Mouse (Mus musculus) gastrocnemius, postnatal 36 days (tissue): ENCODE measurements around the gene Ccdc188. TPM values are rescaled to one million over a fixed set of nuclear protein-coding genes. Genes with fewer than 3 reads are reported as not detected.
A peak's percentile ranks its signal among the peaks of the same experiment; 100 is the strongest.

Source experiments
- DNase-seq, 2 experiments: peaks; one replicate each; pipeline ENCODE4 v3.0.0; 2022
- intact Hi-C: fragments of 180-260 bp; cut with DNase I; formaldehyde crosslinking; loops from one replicate; pipeline ENCODE4 v1.15.1; 2025
- total RNA-seq, 2 experiments: library from RNA; stranded (reverse); gene quantifications; 2 replicates each; pipeline ENCODE4 v1.2.3; 2021

Gene Ccdc188
- total RNA-seq, 2 experiments from 2014 or later, result not detected

DNA sequence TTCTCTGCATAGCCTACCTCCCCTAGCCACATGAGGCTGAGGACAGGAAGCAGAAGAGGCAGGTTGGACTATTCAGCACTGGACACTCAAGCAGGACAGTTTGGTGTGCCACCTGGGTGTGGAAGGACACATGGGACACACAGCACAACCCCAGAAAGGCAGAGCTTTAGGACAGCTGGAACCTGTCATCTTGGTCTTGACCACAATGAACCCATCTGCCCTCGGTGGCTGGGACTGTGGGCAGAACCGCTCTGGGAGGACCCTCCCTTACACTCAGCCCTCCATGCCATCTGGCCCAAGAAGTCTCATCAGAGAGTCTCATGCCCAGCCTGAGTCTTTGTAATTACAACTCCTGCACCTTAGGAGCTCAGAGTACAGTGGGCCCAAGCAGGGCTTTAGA lies 17.6 kb upstream of the Ccdc188 start:
- no peak for DNase-seq
- intact Hi-C loops, result no loop called here

DNA sequence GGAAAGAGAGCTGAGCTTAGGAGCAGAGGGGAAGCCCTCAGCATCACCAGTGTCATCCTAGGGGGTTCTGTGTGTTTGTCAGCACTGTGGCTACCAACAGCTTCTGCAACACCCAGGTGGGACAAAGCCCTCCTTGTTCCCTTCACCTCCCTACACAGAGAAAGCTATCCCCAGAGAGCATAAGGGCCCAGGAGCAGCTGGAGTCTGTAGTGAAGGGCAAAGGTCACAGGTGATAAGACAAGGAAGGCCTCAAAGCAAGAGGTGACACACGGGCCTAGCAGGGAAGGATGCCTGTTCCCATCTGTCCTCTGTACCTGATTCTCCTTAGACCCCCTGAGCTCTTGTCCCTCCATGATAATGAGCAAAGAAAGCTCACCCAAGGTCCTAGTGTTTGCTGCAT lies 16.1 kb upstream of the Ccdc188 start:
- no peak for DNase-seq
- intact Hi-C loops, result no loop called here

DNA sequence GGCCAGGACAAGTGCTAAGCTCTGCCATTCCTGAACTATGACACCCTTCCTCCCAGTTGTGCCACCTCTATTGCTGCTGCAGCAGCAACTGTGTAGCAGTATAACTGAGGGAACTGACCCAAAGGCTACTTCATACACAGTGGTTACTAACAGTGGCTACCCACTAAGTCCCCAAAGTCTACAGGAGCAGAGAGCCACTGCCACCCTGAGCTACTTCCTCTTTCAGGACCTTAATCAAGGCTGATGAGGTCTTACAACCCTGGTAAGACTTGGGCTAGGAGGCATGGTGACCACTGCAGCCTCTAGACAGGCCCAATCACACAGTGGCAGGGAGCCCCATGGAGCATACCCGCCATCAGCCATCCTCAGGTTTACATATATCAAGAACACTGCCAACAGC lies 15.6 kb upstream of the Ccdc188 start:
- intact Hi-C loops, result no loop called here
- DNase-seq, result no peak

DNA sequence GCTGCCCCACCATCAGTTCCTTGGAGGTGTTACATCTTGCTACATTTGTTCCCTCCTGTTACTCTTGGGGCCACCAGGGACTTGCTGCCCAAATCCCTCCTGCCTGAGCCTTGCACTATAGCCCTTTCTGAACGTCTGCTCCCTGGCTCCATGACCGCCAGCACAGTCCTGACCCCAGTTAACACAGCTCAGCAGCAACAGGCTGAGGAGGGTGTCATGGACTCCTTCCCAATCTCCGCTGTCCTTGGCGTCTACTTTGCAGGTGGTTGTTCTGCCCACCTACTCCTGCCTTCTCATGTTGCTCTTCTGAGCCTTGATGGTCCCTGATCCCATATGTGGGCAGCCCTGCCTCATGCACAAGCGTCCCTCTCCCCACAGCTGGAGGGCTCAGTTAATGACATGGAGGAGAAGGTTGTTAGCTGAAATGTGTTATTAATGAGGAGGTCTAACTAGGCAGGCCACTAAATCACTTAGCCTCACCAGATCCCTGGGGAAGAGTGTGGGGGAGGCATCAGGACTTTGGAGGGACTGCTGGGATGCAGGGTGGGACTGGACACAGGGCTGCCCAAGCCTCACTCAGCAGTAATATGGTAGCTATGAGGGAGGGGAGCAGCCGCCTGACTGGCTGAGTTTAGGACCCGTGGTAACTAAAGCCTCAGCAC lies 14.1 kb upstream of the Ccdc188 start:
- intact Hi-C loops, result no loop called here
- DNase-seq, result no peak

DNA sequence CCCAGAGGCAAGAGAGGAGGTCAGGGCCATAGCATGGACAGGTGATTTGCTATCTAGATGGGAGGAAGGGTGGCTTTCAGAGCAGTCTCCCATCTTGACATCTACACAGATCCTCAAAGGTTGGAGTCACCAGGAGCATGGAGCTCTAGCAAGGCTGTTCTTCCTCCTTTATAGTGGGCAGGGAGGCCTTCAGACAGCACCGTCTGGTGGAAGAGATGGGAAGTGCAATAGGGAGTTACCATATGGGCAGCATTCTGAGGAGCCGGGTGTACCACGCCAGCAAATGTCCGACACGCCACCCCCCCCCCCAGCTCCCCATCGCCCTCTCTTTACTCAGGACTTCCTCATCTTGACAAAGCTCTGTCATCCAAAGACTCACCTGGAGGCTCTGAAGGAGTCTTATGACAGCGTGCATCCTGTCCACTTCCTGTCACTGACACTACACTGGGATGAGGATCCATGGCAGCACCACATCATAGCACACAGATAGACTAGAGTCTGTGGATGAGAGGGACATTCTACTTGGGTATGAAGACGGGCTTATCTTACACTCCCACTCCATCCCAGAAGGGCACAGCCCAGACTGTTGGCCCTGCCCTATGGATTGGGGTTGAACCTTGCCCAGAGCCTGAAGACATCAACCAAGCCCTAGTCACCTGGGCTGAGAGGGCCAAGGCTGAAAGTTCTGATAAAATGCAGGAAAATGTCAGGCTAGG lies 6.8 kb upstream of the Ccdc188 start:
- DNase-seq, result peak in 1 of 2 experiments; percentile 54
- intact Hi-C loops, result loop anchor here (2.0 to 5.0 kb wide), 2 partner anchors 34 to 159 kb away; partner anchors contain the start of gene Dgcr6

DNA sequence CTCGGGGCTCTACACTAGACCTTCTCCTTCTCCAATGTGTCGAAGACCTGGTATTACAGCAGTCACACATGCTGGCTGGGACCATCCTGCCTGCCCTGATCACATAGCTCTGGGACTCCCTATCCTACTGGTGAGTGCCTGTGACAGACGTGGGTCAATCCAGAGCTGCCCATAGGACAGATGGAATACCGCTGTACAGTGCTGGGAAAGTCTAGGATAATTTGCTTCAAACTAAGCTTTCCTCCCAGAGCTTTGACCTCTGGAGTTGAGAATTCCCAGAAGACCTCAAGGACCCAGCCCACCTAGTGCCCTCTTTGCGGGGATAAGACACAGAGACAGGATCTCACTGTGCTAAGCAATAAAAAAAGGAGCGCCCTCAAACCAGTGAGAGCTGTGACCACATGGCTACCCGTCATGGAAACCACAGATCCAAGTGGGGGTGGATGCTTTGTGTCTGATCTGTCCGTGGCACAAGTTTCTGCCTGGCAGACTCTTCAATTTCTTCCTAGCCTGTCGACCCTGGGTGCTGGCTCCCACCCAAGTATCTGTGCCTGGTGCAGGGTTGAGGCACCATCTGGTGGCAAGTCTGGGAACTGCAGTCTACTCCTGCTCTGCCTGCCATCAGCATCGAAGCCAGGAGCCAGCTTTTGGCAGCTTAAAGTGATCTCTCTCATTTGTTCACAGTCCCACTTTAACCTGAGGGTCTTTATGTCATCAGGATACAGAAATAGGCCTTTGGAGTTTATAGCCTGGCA lies 6.1 kb upstream of the Ccdc188 start:
- intact Hi-C loops, result loop anchor here (1.0 to 5.0 kb wide), 3 partner anchors 35 to 159 kb away; partner anchors contain the start of gene Dgcr6
- DNase-seq, result peak; percentile 78 to 85

DNA sequence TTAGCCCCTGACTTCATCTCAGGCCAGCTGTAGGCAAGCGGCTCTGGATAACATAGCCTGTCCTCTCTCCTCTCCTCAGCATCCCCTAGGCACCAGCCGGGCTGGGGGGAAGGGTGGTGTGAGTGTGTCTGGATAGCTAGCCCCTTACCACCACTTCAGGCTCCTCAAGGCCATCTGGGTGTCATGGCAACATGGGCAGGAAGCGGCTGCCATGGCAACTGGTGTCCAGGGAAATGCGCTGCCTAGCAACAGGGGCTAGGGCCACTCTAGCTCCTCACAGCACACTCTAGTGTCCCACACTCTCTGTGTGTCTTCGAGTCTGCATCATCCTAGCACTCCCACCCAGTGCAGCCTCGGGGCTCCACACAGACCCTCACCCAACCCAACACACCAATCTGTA lies 4.0 kb upstream of the Ccdc188 start:
- DNase-seq, result no peak
- intact Hi-C loops, result loop anchor here (5.0 kb wide), 1 partner anchor 161 kb away; the partner anchor contains the start of gene Dgcr6

DNA sequence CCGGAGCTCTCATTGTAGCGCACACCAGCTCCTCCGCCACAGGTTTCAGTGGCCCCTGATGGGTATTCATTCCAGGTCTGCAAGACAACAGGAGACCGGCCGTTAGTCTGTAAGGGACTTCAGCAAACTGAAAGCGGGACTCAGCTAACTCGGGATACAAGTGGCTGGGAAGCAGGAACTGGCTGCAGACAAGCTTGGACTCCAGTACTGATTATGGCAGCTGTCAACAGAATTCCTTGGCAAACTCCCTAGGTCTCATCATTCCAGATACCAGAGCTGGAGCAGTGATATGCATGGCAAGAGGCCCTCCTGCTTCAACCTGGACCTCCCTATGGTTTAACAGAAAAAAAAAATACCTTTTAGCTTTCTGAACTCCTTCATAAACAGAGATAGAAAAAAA lies 2.8 kb upstream of the Ccdc188 start:
- intact Hi-C loops, result loop anchor here (5.0 kb wide), 1 partner anchor 163 kb away; the partner anchor contains the start of gene Dgcr6
- no peak for DNase-seq

DNA sequence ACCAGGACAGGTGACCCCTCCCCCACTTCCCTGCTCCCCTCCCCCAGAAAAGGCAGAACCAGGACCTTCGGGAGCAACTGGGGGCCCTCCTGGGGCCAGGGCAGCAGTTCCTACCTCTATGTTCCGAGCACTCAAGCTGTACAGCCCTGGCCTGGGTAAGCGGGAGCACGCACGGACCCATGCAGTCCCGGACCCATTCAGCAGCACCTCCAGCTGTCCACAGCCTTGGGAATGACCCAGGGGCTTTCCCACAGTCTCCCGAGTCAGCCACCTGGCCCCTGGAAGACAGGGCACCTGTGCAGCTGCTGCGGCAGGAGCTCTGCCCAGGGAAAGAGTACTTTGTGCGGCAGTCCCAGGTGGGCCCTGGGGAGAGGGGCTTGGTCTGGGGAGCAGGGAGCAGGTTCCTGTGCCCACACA lies 909 bp downstream of the Ccdc188 start:
- DNase-seq, result no peak
- intact Hi-C loops, result no loop called here

DNA sequence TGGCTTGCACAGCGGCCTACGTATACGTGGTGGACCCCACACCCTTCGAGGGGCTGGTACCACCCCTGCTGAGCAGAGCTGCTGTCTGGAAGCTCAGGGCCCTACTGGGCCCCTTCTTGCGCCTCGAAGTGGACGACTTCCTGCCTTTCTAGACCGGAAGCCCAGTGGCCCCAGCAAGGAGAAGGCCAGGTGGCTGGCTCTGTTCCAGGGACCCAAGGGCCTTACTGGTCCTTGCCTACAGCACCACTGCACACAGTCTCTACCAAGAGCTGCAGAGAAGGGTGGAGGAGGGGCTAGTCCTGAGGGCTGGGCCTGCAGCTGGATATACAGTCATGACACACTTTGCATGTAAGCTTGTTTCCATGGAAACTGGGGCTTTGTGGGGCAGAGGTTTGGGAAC lies 2.3 kb downstream of the Ccdc188 start:
- intact Hi-C loops, result no loop called here
- no peak for DNase-seq

DNA sequence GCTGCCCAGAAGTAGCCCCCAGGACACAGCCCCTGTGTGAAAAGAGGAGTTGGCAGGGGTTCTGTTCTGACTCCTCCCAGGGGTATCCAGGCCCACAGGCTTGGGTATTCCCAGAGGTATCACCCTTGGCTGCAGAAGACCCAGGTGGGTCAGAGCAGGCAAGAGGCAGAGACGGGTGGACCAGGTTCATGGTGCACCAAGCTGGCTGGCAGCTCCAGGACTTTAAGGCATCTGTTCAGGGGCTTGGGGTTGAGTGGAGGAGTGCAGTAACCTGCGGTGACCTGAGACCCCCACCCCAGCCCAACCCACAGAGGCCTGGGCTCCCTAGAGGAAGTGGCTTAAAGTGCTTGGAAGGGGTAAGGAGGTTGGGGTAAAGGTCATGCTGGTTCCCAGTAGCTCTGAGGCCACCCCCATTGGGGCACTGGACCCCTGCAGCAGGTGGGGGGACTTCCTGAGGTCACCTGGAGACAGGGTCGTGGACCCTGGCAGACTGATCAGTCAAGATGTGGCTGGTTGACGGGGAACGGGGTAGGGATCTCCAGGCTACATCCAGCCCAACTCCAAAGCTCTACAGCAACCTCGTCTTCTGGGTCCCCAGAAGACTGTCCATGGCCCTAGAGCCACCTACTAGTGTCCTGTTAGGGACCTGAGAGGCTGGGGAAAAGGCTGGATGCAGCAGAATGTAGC lies 3.3 kb downstream of the Ccdc188 start:
- DNase-seq, result no peak
- intact Hi-C loops, result no loop called here

DNA sequence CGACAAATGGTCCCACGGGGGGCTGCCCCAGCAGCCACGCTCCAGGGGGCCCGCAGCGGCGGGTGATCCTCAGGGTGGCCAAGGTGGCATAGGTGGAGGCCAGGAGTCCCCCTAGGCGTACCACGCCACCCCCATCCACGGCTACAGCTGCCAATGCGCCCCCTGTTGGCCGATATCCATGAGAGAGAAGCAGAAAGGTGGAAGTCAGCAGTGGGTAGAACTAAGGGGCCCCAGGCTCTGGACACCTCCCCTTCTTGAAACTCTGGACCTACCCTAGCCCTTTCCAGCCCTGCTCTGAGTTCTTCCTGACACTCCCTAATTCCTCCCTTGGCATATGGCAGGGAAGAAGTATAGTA lies 3.8 kb downstream of the Ccdc188 start:
- intact Hi-C loops, result no loop called here
- no peak for DNase-seq

DNA sequence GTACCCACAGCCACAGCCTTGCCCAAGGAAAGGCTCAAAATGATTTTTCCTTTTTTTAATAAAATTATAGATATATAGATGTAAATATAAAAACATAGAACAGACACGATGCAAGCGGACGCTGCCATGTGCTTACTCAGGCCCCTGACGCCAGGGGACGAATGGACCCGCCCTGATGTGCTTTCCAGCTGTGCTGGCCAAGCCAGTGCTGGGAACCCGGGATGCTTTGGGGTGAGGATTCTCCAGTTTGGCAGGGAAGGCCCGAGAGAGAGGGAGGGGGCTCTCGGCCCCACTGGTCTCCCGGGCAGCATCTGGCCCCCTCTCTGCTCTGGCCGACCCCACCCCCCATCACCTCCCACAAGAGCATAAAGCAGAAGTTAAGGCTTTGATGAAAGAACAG lies 4.5 kb downstream of the Ccdc188 start:
- DNase-seq, result peak in 1 of 2 experiments; percentile 35
- intact Hi-C loops, result no loop called here

DNA sequence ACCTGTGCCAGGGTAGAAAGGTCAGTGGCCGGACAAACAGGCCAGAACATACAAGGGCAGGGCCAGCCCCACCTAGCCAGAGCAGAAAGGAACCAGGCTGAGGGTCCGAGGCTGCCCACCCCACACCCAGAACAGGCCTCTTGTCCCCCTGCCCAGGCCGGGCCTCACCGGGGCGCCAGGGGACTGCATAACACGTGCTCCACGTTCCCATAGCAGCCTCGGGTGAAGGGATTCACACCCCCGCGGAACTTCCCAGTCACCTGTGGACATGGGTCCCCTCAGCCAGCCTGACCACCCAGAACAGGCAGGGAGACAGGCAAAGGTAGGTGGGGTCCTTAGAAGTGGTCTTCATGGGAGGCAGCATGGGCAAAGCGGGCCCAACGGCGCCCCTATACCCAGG lies 9.5 kb downstream of the Ccdc188 start:
- intact Hi-C loops, result no loop called here
- DNase-seq, result no peak

DNA sequence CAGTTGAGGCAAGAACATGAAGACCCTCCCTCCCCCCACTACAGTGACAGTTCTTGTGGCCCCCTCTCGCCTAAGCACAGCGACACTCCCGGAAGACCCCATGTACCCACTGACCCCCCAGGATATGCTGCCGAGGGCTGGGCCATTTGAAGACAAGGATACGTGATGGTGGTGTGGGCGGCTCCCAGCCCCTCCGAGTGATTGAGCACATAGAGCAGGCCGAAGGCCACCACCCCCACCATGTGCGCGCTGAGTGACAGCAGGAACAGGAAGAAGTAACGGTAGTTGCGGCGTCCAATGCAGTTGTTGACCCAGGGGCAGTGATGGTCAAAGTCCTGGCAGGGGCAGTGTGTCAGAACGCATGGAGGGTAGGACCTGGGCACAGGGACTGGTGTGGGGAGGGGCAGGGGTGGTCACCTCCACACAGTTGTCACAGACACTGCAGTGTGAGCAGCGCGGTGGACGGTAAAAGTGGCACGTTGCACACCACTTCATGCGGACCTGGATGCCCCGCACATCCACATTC lies 10.3 kb downstream of the Ccdc188 start:
- intact Hi-C loops, result no loop called here
- DNase-seq, result no peak

DNA sequence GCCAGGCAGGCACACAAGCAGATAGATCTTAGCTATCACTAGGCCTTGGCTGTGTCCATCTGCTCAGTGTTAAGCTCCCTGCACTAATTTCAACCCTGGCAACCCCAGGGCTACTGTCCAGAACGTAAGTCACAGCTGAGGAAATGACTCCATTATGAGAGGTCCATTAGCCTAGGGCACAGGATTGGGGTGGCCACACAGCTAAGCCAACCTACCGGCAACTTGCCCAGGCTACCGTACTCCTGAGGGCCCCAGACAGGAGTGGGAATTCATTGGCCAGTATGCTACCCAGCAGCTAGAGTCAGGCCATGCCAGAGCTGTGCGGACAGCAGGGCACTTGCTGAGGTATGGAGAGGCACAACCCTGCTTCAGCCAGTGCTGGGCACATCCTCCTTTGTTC lies 11.2 kb downstream of the Ccdc188 start:
- intact Hi-C loops, result no loop called here
- no peak for DNase-seq

DNA sequence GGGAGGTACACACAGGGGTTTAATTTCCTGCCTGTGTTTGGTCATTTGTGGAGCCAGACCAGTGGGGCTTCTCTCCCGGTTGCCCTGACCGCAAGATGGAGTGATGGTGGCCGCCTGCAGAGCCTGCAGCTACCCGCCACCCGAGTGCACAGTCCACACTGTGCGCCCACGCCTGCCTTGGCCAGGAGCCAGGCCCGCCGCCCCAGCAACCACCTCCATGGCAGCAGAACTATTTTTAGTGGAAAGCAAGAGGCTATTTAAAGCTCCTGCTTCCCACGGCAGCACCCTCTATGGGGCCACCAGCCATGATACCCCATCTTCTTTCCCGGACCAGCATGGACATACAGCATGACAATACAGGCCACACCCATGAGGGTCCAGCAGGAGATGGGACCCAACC lies 11.9 kb downstream of the Ccdc188 start:
- DNase-seq, result no peak
- intact Hi-C loops, result no loop called here

DNA sequence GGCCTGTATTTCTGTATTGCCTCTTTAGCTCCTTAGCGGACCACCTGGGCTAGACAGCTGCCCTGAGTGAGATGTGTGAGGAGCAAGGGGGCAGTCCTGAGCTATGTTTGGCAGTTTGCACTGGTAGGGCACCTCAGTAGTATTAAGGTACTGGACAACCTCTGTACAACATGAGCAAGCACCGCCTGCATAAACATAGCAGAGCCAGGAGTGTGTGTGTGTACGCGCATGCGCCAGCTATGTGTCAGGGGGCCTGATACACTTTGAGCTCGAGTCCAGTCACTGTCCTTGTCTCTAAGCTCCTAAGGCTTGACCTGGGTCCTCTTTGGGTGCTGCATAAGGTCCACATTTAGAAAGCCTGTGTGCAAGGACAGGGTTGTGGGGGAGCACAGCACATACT lies 12.9 kb downstream of the Ccdc188 start:
- no peak for DNase-seq
- intact Hi-C loops, result no loop called here

DNA sequence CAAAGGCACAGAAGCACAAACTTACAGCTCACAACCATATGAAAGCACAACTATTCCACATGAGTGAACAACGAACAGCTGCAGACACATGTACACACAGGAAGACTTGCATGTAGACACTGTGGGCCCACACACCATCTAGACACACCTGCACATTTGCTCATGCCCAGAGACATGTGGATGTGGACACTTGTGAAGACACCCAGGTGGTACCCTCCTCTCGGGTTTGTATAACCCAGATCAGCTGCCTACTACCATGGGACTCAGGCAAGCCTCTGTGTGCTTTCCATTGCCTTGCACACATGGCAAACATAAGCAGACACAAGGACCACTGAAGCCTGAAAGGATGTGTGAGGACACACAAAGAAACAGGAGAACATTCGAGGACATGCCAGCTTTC lies 13.4 kb downstream of the Ccdc188 start:
- DNase-seq, result no peak
- intact Hi-C loops, result no loop called here

DNA sequence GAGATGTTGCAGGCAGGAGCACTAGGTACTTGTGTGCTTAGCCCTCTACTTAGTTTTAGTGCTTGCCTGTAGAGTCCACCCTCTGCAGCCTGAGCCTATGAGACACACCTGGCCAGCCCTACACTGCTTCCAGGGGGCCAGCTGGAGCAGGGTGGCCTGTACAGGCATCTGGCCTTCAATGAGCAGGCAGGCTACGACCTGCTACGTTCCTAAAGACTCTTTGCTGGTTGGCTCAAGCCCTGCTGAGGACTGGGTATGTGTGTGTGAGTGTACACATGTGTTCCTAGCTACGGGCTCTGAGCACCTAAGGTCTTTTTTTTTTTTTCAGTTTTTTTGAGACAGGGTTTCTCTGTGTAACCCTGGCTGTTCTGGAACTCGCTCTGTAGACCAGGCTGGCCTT lies 13.8 kb downstream of the Ccdc188 start:
- intact Hi-C loops, result no loop called here
- no peak for DNase-seq

DNA sequence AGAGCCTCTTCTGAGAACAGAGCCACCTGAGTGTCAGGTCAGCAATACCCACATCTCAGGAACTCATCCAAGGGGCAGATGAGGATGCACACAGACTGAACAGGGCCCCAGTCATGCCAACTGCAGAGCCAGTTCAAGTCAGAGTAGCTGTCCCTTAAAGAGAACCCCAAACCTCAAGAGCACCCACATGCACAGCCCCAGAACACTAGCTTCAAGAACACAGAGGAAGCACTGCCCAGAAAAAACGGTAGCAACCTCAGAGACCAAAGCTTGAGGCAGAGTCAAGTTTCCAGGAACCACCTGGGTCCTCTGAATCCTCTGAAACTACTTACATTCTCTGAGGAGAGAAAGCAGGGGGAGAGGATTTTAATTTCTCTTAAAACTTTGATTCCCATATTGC lies 15.8 kb downstream of the Ccdc188 start:
- intact Hi-C loops, result no loop called here
- no peak for DNase-seq
